12 mouse cellular contexts compared by ENCODE assay signal in genomic region chr14:116911768-116912167, GRCm38 (mm10).
"Had no signal": no experiment of that assay in that cellular context is flagged by ENCODE, and none has a peak within 500 bp of the region (broad histone marks: within the 10 kb centered on the region; RNA-seq: fewer than 3 reads in every experiment).

No protein-coding gene starts in this region.

- DNase-seq: gastrocnemius, postnatal 14 days; gastrocnemius, postnatal 36 days; heart, adult 11 months; heart, postnatal 10 days; heart, postnatal 4 days; kidney, adult 18-20 months; kidney, adult 8-10 months; kidney, postnatal 10 days; kidney, postnatal 25 days; layer of hippocampus, adult 9-11 months; layer of hippocampus, postnatal 36 days; left cerebral cortex, postnatal 4 days had no signal
